Mouse (Mus musculus) ES-Bruce4 (cell line): ENCODE data around the gene Hyal3.

Experiments used
- CTCF ChIP-seq: IDR thresholded peaks from one replicate; pipeline ENCODE4 v1.8.1; 2011; ENCODE audit warnings: low read depth, low read length
- EP300 ChIP-seq: IDR thresholded peaks from 2 replicates; pipeline ENCODE4 v1.6.1; 2011; ENCODE audit warnings: low read depth, low read length; ENCODE audit not compliant: insufficient read depth

- no peak for TF ChIP-seq CTCF
- TF ChIP-seq EP300: 0 out of 2 replicates have a peak, but pooled peaks have one; percentile 9
These were observed 54.8 kb downstream of the Hyal3 start, which contains the start of gene Gnai2 for GRCm38 (mm10) chr9:107635279-107636028.
